Mouse (Mus musculus): ENCODE data around the gene Tmem150c. TPM values are rescaled to one million over a fixed set of nuclear protein-coding genes. Genes with fewer than 3 reads are reported as not detected.

The Tmem150c gene
- polyA plus RNA-seq, 1 experiment from 2014 or later = 18.4 TPM

GRCm38 (mm10) chr5:100085097-100085496 is 74.5 kb downstream of the Tmem150c start:
- Histone ChIP-seq H3K27ac (0 out of 2 replicates have a peak overlapping the region, but pooled peaks have one; percentile 19), H3K9ac (no peak overlapping the region), H3K9me3 (replicated peaks) (no peaks in the 10 kb centered on the region), H3K4me3 (replicated peaks) (no peak overlapping the region), H3K36me3 (no peaks in the 10 kb centered on the region; the same call in 1 of the 2 replicates), H3K4me2 (no peak overlapping the region), H3K27me3 (no peaks in the 10 kb centered on the region), H3K4me1 (peaks cover 21% of the 10 kb centered on the region)
- no peak for ATAC-seq (replicated peaks; ENCODE audit: low FRiP score)
- WGBS = 50% methylated on average over 8 of the region's 8 CpGs

- Histone ChIP-seq H3K36me3 (no peaks in the 10 kb centered on the region; the same call in 1 of the 2 replicates), H3K27me3 (no peaks in the 10 kb centered on the region), H3K9ac (no peak overlapping the region), H3K9me3 (replicated peaks) (no peaks in the 10 kb centered on the region), H3K4me2 (no peak overlapping the region), H3K4me3 (replicated peaks) (no peak overlapping the region), H3K4me1 (peaks cover 31% of the 10 kb centered on the region), H3K27ac (peak overlapping the region; percentile 30; the same call in 1 of the 2 replicates)
- 48% methylated on average over 12 of the region's 12 CpGs for WGBS
- no peak for ATAC-seq (replicated peaks; ENCODE audit: low FRiP score)
Observed at GRCm38 (mm10) chr5:100083953-100084562, 75.5 kb downstream of the Tmem150c start.

GRCm38 (mm10) chr5:100082006-100082405 is 77.6 kb downstream of the Tmem150c start:
- no peaks in the 10 kb centered on the region for H3K9me3 ChIP-seq (replicated peaks)
- no peak overlapping the region for H3K4me3 ChIP-seq (replicated peaks)
- no peak overlapping the region for H3K4me2 ChIP-seq
- H3K9ac ChIP-seq = no peak overlapping the region
- peaks cover 47% of the 10 kb centered on the region for H3K4me1 ChIP-seq
- WGBS = 76% methylated on average over 4 of the region's 4 CpGs
- no peak for ATAC-seq (replicated peaks; ENCODE audit: low FRiP score)
- H3K36me3 ChIP-seq = no peaks in the 10 kb centered on the region; the same call in 1 of the 2 replicates
- no peaks in the 10 kb centered on the region for H3K27me3 ChIP-seq
- no peak overlapping the region for H3K27ac ChIP-seq

DNA sequence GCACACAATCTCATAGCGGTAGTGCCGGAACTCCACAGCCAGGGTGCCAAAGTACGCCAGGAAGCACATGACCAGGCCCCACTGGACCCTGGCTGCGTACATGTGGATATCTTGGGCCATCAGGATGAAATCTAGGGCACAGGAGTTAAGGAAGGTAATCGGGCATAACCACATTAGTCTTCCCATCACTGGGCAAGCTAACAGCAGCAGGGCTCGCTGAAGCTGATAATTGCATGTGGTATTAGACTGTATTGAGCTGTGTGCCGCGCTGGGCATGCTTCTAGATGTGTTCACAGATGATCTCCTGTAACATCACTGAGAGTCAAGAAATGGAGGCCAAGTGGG is 79.7 kb downstream of the Tmem150c start:
- Histone ChIP-seq H3K27me3 (no peaks in the 10 kb centered on the region), H3K4me1 (peaks cover 36% of the 10 kb centered on the region), H3K9ac (no peak overlapping the region), H3K9me3 (replicated peaks) (no peaks in the 10 kb centered on the region), H3K27ac (no peak overlapping the region), H3K4me3 (replicated peaks) (no peak overlapping the region), H3K4me2 (peak overlapping the region; percentile 60), H3K36me3 (no peaks in the 10 kb centered on the region; the same call in 1 of the 2 replicates)
- WGBS = 70% methylated on average over 8 of the region's 8 CpGs
- ATAC-seq (replicated peaks; ENCODE audit: low FRiP score) = no peak; the same call in 1 of the 2 replicates

- H3K27ac ChIP-seq = no peak overlapping the region
- peaks cover 33% of the 10 kb centered on the region for H3K4me1 ChIP-seq
- H3K4me2 ChIP-seq = peak overlapping the region; percentile 60
- ATAC-seq (replicated peaks; ENCODE audit: low FRiP score) = peak; percentile 53
- no peak overlapping the region for H3K9ac ChIP-seq
- H3K9me3 ChIP-seq (replicated peaks) = no peaks in the 10 kb centered on the region
- peak overlapping the region; percentile 37 for H3K4me3 ChIP-seq (replicated peaks)
- no peaks in the 10 kb centered on the region; the same call in 1 of the 2 replicates for H3K36me3 ChIP-seq
- 34% methylated on average over 36 of the region's 36 CpGs for WGBS
- no peaks in the 10 kb centered on the region for H3K27me3 ChIP-seq
Observed at GRCm38 (mm10) chr5:100079040-100079930, 80.3 kb downstream of the Tmem150c start.

GRCm38 (mm10) chr5:100074571-100074970 is 85.0 kb downstream of the Tmem150c start:
- WGBS = 55% methylated on average over 4 of the region's 4 CpGs
- no peak for ATAC-seq (replicated peaks; ENCODE audit: low FRiP score)

GRCm38 (mm10) chr5:100072557-100072956 is 87.1 kb downstream of the Tmem150c start:
- WGBS = 88% methylated on average over 9 of the region's 9 CpGs
- 0 out of 2 replicates have a peak, but pooled peaks cover 2% of the 10 kb centered on the region for H3K4me1 ChIP-seq
- H3K9ac ChIP-seq = no peak overlapping the region
- ATAC-seq (replicated peaks; ENCODE audit: low FRiP score) = no peak
- no peak overlapping the region for H3K27ac ChIP-seq
- no peaks in the 10 kb centered on the region for H3K9me3 ChIP-seq (replicated peaks)
- no peak overlapping the region for H3K4me2 ChIP-seq
- no peak overlapping the region for H3K4me3 ChIP-seq (replicated peaks)
- H3K27me3 ChIP-seq = no peaks in the 10 kb centered on the region
- H3K36me3 ChIP-seq = peaks cover 40% of the 10 kb centered on the region

More at GRCm38 (mm10) chr5:100074571-100074970, 85.0 kb downstream of the Tmem150c start:
- Histone ChIP-seq H3K4me2 (no peak overlapping the region), H3K27me3 (no peaks in the 10 kb centered on the region), H3K4me1 (peaks cover 21% of the 10 kb centered on the region), H3K4me3 (replicated peaks) (no peak overlapping the region), H3K36me3 (peaks cover 24% of the 10 kb centered on the region), H3K9me3 (replicated peaks) (no peaks in the 10 kb centered on the region), H3K27ac (no peak overlapping the region), H3K9ac (no peak overlapping the region)

DNA sequence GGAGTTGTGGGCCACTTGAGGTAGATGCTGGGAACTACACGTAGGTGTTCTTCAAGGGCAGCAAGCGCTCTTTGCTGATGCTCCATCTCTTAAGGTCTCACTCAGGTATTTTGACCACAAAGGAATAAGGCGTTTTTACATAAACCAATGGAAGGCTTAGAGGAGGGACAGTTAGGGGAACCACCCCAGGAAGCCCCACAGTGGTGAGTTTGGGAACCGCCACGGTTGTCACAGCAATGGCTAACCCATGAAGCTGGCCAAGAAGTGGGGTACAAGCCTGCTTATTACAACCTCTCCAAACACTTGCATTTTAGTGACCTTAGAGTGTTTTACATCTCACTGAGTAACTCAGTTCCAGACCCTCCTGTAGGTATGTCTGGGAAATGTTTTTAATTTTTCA is 88.1 kb downstream of the Tmem150c start:
- no peaks in the 10 kb centered on the region for H3K9me3 ChIP-seq (replicated peaks)
- no peaks in the 10 kb centered on the region for H3K4me1 ChIP-seq
- H3K4me2 ChIP-seq = no peak overlapping the region
- H3K27me3 ChIP-seq = no peaks in the 10 kb centered on the region
- ATAC-seq (replicated peaks; ENCODE audit: low FRiP score) = no peak
- no peak overlapping the region for H3K9ac ChIP-seq
- H3K36me3 ChIP-seq = peaks cover 50% of the 10 kb centered on the region
- no peak overlapping the region for H3K27ac ChIP-seq
- no peak overlapping the region for H3K4me3 ChIP-seq (replicated peaks)
- 93% methylated on average over 5 of the region's 5 CpGs for WGBS

DNA sequence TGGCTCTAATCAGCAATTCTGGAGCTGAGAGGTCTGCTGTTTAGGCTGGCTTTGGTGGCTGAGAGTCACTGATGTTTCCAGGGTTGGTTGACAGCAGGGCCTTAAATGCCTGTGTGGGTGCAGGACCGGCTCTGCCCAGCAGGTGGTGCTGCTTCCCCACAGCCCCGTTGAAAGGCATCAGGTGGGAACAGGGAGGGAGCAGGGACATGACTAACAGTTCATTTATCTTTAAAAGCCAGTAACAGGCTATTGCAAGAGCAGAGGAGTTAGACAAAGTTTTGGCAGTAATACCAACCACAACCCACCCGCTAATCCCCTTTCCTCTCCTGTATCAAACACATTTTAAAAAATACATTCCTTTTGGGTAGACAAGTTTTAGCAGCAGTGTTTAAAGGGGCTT is 89.4 kb downstream of the Tmem150c start:
- ATAC-seq (replicated peaks; ENCODE audit: low FRiP score) = no peak; the same call in 1 of the 2 replicates
- no peak overlapping the region for H3K9ac ChIP-seq
- H3K4me3 ChIP-seq (replicated peaks) = no peak overlapping the region
- H3K4me2 ChIP-seq = no peak overlapping the region
- WGBS = 26% methylated on average over 3 of the region's 3 CpGs
- H3K27me3 ChIP-seq = no peaks in the 10 kb centered on the region
- H3K27ac ChIP-seq = no peak overlapping the region
- H3K4me1 ChIP-seq = no peaks in the 10 kb centered on the region
- no peaks in the 10 kb centered on the region for H3K9me3 ChIP-seq (replicated peaks)
- peaks cover 63% of the 10 kb centered on the region for H3K36me3 ChIP-seq

DNA sequence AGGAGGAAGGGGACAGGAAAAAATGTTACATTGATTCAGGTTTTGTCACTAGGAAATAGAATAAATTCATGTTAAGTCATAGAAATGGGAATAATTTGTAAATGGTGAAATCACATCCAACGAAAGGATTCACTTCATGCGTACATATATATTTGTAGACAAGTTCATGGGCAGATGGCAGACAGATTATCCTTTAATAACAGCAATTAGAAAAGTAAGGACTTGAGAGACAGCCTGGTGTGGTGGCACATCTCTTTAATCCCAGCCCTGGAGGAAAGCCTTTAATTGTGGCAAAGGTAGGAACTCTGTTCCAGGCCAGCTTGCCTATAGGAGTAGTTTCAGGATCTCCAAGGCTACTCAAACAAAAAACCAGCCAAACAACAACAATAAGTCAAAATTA is 90.1 kb downstream of the Tmem150c start:
- WGBS = 95% methylated on average over 2 of the region's 2 CpGs
- no peak overlapping the region for H3K9ac ChIP-seq
- H3K4me3 ChIP-seq (replicated peaks) = no peak overlapping the region
- no peak overlapping the region for H3K4me2 ChIP-seq
- H3K27me3 ChIP-seq = no peaks in the 10 kb centered on the region
- no peak for ATAC-seq (replicated peaks; ENCODE audit: low FRiP score)
- no peaks in the 10 kb centered on the region for H3K9me3 ChIP-seq (replicated peaks)
- H3K27ac ChIP-seq = no peak overlapping the region
- H3K36me3 ChIP-seq = peaks cover 70% of the 10 kb centered on the region
- H3K4me1 ChIP-seq = no peaks in the 10 kb centered on the region

DNA sequence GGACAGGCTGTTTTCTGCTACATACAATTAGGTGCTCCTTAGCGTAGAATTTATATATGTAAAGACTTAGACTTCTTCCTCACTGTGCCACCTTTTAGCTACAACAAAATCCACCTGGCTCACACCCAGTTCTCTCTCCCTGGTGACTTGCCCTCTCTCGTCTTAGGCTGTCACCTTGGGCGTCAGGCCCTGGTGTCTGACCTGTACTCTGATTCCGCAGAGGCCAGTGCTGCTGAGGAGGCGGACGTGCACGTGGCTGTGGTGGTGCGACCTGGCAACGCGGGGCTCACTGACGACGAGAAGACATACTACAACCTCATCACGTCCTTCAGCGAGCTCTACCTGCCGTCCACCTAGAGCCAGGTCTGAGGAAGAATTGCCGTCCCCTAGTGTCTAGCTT is 92.0 kb downstream of the Tmem150c start:
- no peak overlapping the region for H3K27ac ChIP-seq
- WGBS = 90% methylated on average over 16 of the region's 16 CpGs

DNA sequence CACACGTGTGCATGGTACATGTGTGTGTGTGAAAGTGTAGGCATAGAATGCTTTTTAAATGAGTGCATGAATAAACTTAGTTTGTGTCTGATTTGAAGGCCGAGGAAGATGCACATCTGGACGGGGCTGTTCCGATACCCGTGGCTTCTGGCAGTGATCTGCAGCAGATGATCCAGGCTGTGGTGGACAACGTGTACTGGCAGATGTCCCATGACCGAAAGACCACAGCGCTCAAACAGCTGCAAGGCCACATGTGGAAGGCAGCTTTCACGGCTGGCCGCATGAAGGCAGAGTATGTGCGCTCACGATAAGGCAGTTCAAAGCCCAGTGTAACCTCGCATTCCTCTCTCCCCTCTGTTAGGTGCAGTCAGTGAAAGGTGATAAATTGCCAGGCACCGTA is 98.7 kb downstream of the Tmem150c start:
- Histone ChIP-seq H3K9me3 (replicated peaks) (no peaks in the 10 kb centered on the region), H3K4me2 (no peak overlapping the region), H3K36me3 (peaks cover 67% of the 10 kb centered on the region), H3K27ac (no peak overlapping the region), H3K27me3 (no peaks in the 10 kb centered on the region), H3K4me3 (replicated peaks) (no peak overlapping the region), H3K4me1 (no peaks in the 10 kb centered on the region), H3K9ac (no peak overlapping the region)
- no peak for ATAC-seq (replicated peaks; ENCODE audit: low FRiP score)
- 92% methylated on average over 14 of the region's 14 CpGs for whole genome bisulfite sequencing

More for the DNA sequence above, 92.0 kb downstream of the Tmem150c start:
- H3K4me1 ChIP-seq = no peaks in the 10 kb centered on the region
- H3K9me3 ChIP-seq (replicated peaks) = no peaks in the 10 kb centered on the region
- H3K4me2 ChIP-seq = no peak overlapping the region
- ATAC-seq (replicated peaks; ENCODE audit: low FRiP score) = no peak
- no peak overlapping the region for H3K9ac ChIP-seq
- H3K36me3 ChIP-seq = peaks cover 74% of the 10 kb centered on the region
- no peaks in the 10 kb centered on the region for H3K27me3 ChIP-seq
- H3K4me3 ChIP-seq (replicated peaks) = no peak overlapping the region

Data from kidney, embryonic 15.5 days (tissue).